Mouse (Mus musculus): ENCODE results near the gene Gm27021. TPM values are rescaled to one million over a fixed set of nuclear protein-coding genes. Genes with fewer than 3 reads are reported as not detected.
A peak's percentile ranks its signal among the peaks of the same experiment; 100 is the strongest.

Gene Gm27021
- total and polyA plus RNA-seq, 2 experiments from 2014 or later: 7.9 to 13.8 TPM

DNA sequence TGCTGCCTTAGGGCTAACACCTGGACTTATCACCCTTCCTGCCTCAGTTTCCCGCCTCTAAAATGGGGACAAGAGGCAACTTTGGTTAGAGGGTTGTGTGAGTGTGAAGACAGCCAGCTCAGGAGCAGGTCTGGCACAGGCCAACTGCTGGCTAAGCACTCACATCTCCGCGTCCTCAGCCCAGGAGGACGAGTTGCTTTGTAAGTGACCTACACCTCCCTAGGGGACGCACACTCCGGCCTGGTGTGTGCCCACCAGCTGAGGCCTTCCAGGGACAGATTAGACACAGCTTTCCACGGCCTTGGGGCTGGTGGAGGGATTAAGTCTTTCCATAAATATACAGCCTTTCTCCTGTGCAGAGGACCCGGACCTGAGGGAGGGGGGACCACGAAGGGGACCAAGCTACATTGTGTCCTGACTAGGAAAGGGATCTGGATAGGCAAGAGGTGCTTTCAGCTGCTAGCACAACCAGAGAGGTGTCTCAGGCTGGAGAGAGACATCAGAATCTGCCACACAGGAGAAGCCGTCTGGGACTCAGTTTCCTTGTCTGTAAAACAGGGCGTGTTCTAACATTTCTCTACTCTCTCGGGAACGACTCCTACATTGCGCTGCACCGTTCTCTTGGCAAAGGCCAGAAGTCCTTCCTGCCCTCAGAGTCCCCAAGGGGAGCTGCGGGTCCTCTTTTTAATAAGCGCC, 34.8 kb downstream of the Gm27021 start:
- Histone ChIP-seq H3K4me3 (ENCODE audit: low read depth, low read length) (peak overlapping the region; percentile 71), H3K27me3 (ENCODE audit: insufficient read depth, low read length) (no peaks in the 10 kb centered on the region), H3K4me1 (ENCODE audit: insufficient read depth, low read length) (0 out of 2 replicates have a peak, but pooled peaks cover 3% of the 10 kb centered on the region), H3K9ac (replicated peaks; ENCODE audit: low read length, poor library complexity, severe bottlenecking) (peak overlapping the region; percentile 85), H3K4me2 (ENCODE audit: low read depth, low read length, poor library complexity, severe bottlenecking) (peak overlapping the region; percentile 96), H3K9me3 (ENCODE audit: low read length) (no peaks in the 10 kb centered on the region), H3K36me3 (ENCODE audit: insufficient read depth, low read length) (no peaks in the 10 kb centered on the region), H3K27ac (ENCODE audit: low read depth, low read length) (no peak overlapping the region)
- no peak for TF ChIP-seq CTCF (IDR thresholded peaks at IDR 0.05)
- DNase-seq (ENCODE audit: low spot score): no peak
- 17% methylated on average over 17 of the region's 17 CpGs for WGBS
- no peak for ATAC-seq (ENCODE audit: low FRiP score)

DNA sequence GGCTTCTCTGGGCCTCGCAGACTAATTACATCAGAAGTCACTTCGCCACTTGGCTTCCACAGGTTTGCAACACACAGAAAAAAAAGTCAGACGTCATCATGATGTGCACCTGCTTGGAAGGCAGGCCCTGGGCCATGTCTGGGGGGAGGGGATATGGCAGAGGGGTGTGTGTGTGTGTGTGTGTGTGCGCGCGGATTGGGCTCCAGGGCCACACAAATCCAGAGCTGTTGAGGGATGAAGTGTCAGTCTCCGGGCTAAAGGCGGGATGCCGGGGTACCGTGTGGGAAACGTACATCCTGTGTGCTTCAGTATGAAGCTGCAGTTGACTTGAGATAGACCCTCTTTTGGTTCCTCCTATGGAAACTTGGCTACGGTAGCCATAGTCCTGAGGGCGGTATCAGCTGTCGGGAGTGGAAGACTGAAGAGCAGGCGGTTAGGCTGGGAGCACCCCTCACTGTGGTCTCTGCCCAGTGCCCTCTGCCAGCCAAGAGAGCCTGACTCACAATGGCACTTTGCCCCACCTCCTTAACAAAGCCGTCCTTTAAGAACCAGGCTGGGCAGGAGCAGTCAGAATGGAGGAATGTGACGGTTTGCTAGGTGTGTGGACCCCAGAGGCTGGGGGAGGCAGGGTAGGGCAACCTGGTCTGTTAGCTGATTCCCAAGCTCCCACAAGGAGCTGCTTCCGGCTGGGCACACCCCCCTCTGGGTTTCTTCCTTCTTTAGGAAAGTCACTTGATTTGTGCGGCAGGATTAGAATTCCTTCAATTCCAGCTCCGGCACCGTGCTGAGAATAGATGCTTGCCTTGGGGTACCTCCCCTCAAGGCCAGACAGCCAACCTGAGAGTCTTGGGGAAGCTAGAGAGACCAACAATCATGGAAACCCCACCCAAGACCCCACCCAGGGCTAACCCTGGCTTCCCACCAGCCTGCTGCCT, 36.2 kb downstream of the Gm27021 start:
- Histone ChIP-seq H3K4me2 (ENCODE audit: low read depth, low read length, poor library complexity, severe bottlenecking) (no peak overlapping the region), H3K4me3 (ENCODE audit: low read depth, low read length) (no peak overlapping the region), H3K27ac (ENCODE audit: low read depth, low read length) (no peak overlapping the region), H3K36me3 (ENCODE audit: insufficient read depth, low read length) (no peaks in the 10 kb centered on the region), H3K4me1 (ENCODE audit: insufficient read depth, low read length) (0 out of 2 replicates have a peak, but pooled peaks cover 3% of the 10 kb centered on the region), H3K9ac (replicated peaks; ENCODE audit: low read length, poor library complexity, severe bottlenecking) (no peak overlapping the region), H3K27me3 (ENCODE audit: insufficient read depth, low read length) (no peaks in the 10 kb centered on the region), H3K9me3 (ENCODE audit: low read length) (no peaks in the 10 kb centered on the region)
- no peak for TF ChIP-seq CTCF (IDR thresholded peaks at IDR 0.05)
- no peak for ATAC-seq (ENCODE audit: low FRiP score)
- DNase-seq (ENCODE audit: low spot score): peak; percentile 30
- WGBS: 77% methylated on average over 21 of the region's 21 CpGs

- no peak overlapping the region for H3K27ac ChIP-seq (ENCODE audit: low read depth, low read length)
- no peak for TF ChIP-seq CTCF (IDR thresholded peaks at IDR 0.05)
- WGBS: 57% methylated on average over 6 of the region's 6 CpGs
- H3K9me3 ChIP-seq (ENCODE audit: low read length): no peaks in the 10 kb centered on the region
- no peak overlapping the region for H3K9ac ChIP-seq (replicated peaks; ENCODE audit: low read length, poor library complexity, severe bottlenecking)
- no peak overlapping the region for H3K4me3 ChIP-seq (ENCODE audit: low read depth, low read length)
- ATAC-seq (ENCODE audit: low FRiP score): no peak
- H3K36me3 ChIP-seq (ENCODE audit: insufficient read depth, low read length): no peaks in the 10 kb centered on the region
- no peak overlapping the region for H3K4me2 ChIP-seq (ENCODE audit: low read depth, low read length, poor library complexity, severe bottlenecking)
- no peak for DNase-seq (ENCODE audit: low spot score)
- H3K4me1 ChIP-seq (ENCODE audit: insufficient read depth, low read length): 0 out of 2 replicates have a peak, but pooled peaks cover 3% of the 10 kb centered on the region
- no peaks in the 10 kb centered on the region for H3K27me3 ChIP-seq (ENCODE audit: insufficient read depth, low read length)
Observed at GRCm38 (mm10) chr8:120630848-120631247, 37.0 kb downstream of the Gm27021 start.

- H3K9ac ChIP-seq (replicated peaks; ENCODE audit: low read length, poor library complexity, severe bottlenecking): no peak overlapping the region
- no peak overlapping the region for H3K4me2 ChIP-seq (ENCODE audit: low read depth, low read length, poor library complexity, severe bottlenecking)
- DNase-seq (ENCODE audit: low spot score): no peak
- 0 out of 2 replicates have a peak, but pooled peaks cover 3% of the 10 kb centered on the region for H3K4me1 ChIP-seq (ENCODE audit: insufficient read depth, low read length)
- no peak for TF ChIP-seq CTCF (IDR thresholded peaks at IDR 0.05)
- no peak overlapping the region for H3K27ac ChIP-seq (ENCODE audit: low read depth, low read length)
- no peak for ATAC-seq (ENCODE audit: low FRiP score)
- H3K36me3 ChIP-seq (ENCODE audit: insufficient read depth, low read length): no peaks in the 10 kb centered on the region
- no peaks in the 10 kb centered on the region for H3K9me3 ChIP-seq (ENCODE audit: low read length)
- WGBS: 41% methylated on average over 5 of the region's 5 CpGs
- no peaks in the 10 kb centered on the region for H3K27me3 ChIP-seq (ENCODE audit: insufficient read depth, low read length)
- no peak overlapping the region for H3K4me3 ChIP-seq (ENCODE audit: low read depth, low read length)
Observed at GRCm38 (mm10) chr8:120630031-120630430, 37.8 kb downstream of the Gm27021 start.

DNA sequence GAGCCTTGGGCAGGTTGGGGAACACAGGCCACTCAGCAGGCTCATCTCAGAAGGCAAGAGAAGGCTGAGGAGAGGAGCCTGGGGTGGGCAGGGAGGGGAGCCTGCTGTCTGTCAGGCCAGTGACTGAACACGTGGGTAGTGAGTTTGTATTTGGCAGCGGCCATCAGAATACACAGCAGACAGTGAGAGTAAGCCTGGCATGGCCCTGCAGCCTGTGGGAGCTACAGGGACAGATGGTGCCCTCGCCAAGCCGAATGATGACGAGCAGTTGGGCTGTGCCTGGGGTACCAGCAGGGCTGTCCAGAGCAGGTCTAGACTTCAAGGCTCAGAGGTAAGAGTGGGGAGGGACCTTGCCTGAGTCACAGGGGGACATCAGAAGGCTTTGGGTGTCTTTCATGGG, 40.6 kb downstream of the Gm27021 start:
- ATAC-seq (ENCODE audit: low FRiP score) (no peak), DNase-seq (ENCODE audit: low spot score) (peak; percentile 72)
- no peak for TF ChIP-seq CTCF (IDR thresholded peaks at IDR 0.05)
- no peaks in the 10 kb centered on the region for H3K9me3 ChIP-seq (ENCODE audit: low read length)
- H3K4me2 ChIP-seq (ENCODE audit: low read depth, low read length, poor library complexity, severe bottlenecking): no peak overlapping the region
- H3K36me3 ChIP-seq (ENCODE audit: insufficient read depth, low read length): no peaks in the 10 kb centered on the region
- no peak overlapping the region for H3K27ac ChIP-seq (ENCODE audit: low read depth, low read length)
- H3K27me3 ChIP-seq (ENCODE audit: insufficient read depth, low read length): no peaks in the 10 kb centered on the region
- no peak overlapping the region for H3K4me3 ChIP-seq (ENCODE audit: low read depth, low read length)
- no peaks in the 10 kb centered on the region for H3K4me1 ChIP-seq (ENCODE audit: insufficient read depth, low read length)
- WGBS: 82% methylated on average over 5 of the region's 5 CpGs
- H3K9ac ChIP-seq (replicated peaks; ENCODE audit: low read length, poor library complexity, severe bottlenecking): no peak overlapping the region

- H3K27me3 ChIP-seq (ENCODE audit: insufficient read depth, low read length): no peaks in the 10 kb centered on the region
- WGBS: 76% methylated on average over 11 of the region's 11 CpGs
- no peaks in the 10 kb centered on the region for H3K36me3 ChIP-seq (ENCODE audit: insufficient read depth, low read length)
- DNase-seq (ENCODE audit: low spot score): no peak
- H3K4me2 ChIP-seq (ENCODE audit: low read depth, low read length, poor library complexity, severe bottlenecking): no peak overlapping the region
- no peak overlapping the region for H3K9ac ChIP-seq (replicated peaks; ENCODE audit: low read length, poor library complexity, severe bottlenecking)
- no peak overlapping the region for H3K4me3 ChIP-seq (ENCODE audit: low read depth, low read length)
- H3K27ac ChIP-seq (ENCODE audit: low read depth, low read length): no peak overlapping the region
- no peak for ATAC-seq (ENCODE audit: low FRiP score)
- H3K9me3 ChIP-seq (ENCODE audit: low read length): no peaks in the 10 kb centered on the region
- TF ChIP-seq CTCF (IDR thresholded peaks at IDR 0.05): no peak
- H3K4me1 ChIP-seq (ENCODE audit: insufficient read depth, low read length): 0 out of 2 replicates have a peak, but pooled peaks cover 4% of the 10 kb centered on the region
Observed at GRCm38 (mm10) chr8:120626461-120626860, 41.4 kb downstream of the Gm27021 start.

All from midbrain, postnatal 0 days (tissue).